Mouse (Mus musculus) midbrain, embryonic 10.5 days (tissue): ENCODE data around the gene C2cd2l. TPM values are rescaled to one million over a fixed set of nuclear protein-coding genes. Genes with fewer than 3 reads are reported as not detected.
A peak's percentile ranks its signal among the peaks of the same experiment; 100 is the strongest.
"Not testable (repeated sequence)": the region's sequence is repeated elsewhere in the genome, so short reads cannot be mapped to it uniquely, and the experiment has no call there.

ENCODE experiments used
- DNase-seq: peaks from one replicate; pipeline ENCODE4 v3.0.0-alpha.2; 2017; ENCODE audit warnings: low spot score
- H3K27ac ChIP-seq: fragments of 300-500 bp; sonication (generic); replicated peaks from 2 replicates; pipeline ENCODE4 v1.5.1; 2016; ENCODE audit warnings: mild to moderate bottlenecking
- H3K27me3 ChIP-seq: fragments of 300-500 bp; sonication (generic); 2 replicates; pipeline ENCODE4 v1.6.1; 2016; ENCODE audit warnings: low read depth, mild to moderate bottlenecking; ENCODE audit not compliant: poor library complexity, severe bottlenecking
- H3K36me3 ChIP-seq: fragments of 300-500 bp; sonication (generic); 2 replicates; pipeline ENCODE4 v1.6.1; 2016; ENCODE audit warnings: mild to moderate bottlenecking, moderate library complexity
- H3K4me1 ChIP-seq: fragments of 300-500 bp; sonication (generic); 2 replicates; pipeline ENCODE4 v1.6.1; 2016
- H3K4me3 ChIP-seq: fragments of 300-500 bp; sonication (generic); 2 replicates; pipeline ENCODE4 v1.5.1; 2016; ENCODE audit warnings: mild to moderate bottlenecking, moderate library complexity
- H3K9me3 ChIP-seq: fragments of 300-500 bp; sonication (generic); replicated peaks from 2 replicates; pipeline ENCODE4 v1.6.1; 2016; ENCODE audit warnings: mild to moderate bottlenecking
- WGBS: fragments of 180-500 bp; shearing (Covaris S2); methylation state at CpG from one replicate; pipeline ENCODE4 v1.1.7; 2016; 5-methylcytosine and 5-hydroxymethylcytosine counted together
- polyA plus RNA-seq: library from polyadenylated mRNA; unstranded; fragments of >200 nt; fragmentation: Nextera tagmentation; extraction: Ambion mirVana; gene quantifications from 2 replicates; pipeline ENCODE4 v1.2.1, GENCODE M21; 2016

Gene C2cd2l
- polyA plus RNA-seq, 1 experiment from 2014 or later = 8.6 TPM

GRCm38 (mm10) chr9:44305466-44306079 is 14.5 kb downstream of the C2cd2l start, which contains the start of gene Hinfp:
Hinfp (minus strand) TSS chr9:44305671.
- no peaks in the 10 kb centered on the region for H3K9me3 ChIP-seq
- H3K4me1 ChIP-seq = peaks cover 25% of the 10 kb centered on the region
- peaks cover 30% of the 10 kb centered on the region for H3K36me3 ChIP-seq
- H3K27ac ChIP-seq = peak within 1 kb of the TSS; percentile 90
- H3K27me3 ChIP-seq = peaks cover under 1% of the 10 kb centered on the region
- peak within 1 kb of the TSS; percentile 91 for H3K4me3 ChIP-seq
- under 1% methylated on average over 54 of the region's 54 CpGs for WGBS
- DNase-seq = peak; percentile 99

- WGBS = 94% methylated on average over 3 of the region's 3 CpGs
- H3K27me3 ChIP-seq, H3K27ac ChIP-seq, DNase-seq, H3K4me3 ChIP-seq, H3K9me3 ChIP-seq: not testable (repeated sequence)
- Histone ChIP-seq H3K4me1 (peaks cover 16% of the 10 kb centered on the region), H3K36me3 (peaks cover 84% of the 10 kb centered on the region)
Measured at GRCm38 (mm10) chr9:44300001-44300400, 20.1 kb downstream of the C2cd2l start.

GRCm38 (mm10) chr9:44292490-44292889 is 27.6 kb downstream of the C2cd2l start:
- peaks cover 8% of the 10 kb centered on the region; the same call in 1 of the 2 replicates for H3K9me3 ChIP-seq
- H3K4me1 ChIP-seq = peaks cover 21% of the 10 kb centered on the region
- peaks cover 74% of the 10 kb centered on the region for H3K36me3 ChIP-seq
- peak; percentile 26 for DNase-seq
- no peak overlapping the region for H3K27ac ChIP-seq
- no peak overlapping the region for H3K4me3 ChIP-seq
- H3K27me3 ChIP-seq = peaks cover 27% of the 10 kb centered on the region
- WGBS = 76% methylated on average over 3 of the region's 3 CpGs

- peak; percentile 28 for DNase-seq
- Histone ChIP-seq H3K9me3 (peaks cover 8% of the 10 kb centered on the region; the same call in 1 of the 2 replicates), H3K4me3 (peak overlapping the region; percentile 82), H3K27me3 (peaks cover 46% of the 10 kb centered on the region), H3K36me3 (peaks cover 40% of the 10 kb centered on the region), H3K4me1 (peaks cover 40% of the 10 kb centered on the region), H3K27ac (peak overlapping the region; percentile 79)
- 4% methylated on average over 11 of the region's 11 CpGs for WGBS
Measured at GRCm38 (mm10) chr9:44288959-44289291, 31.2 kb downstream of the C2cd2l start.

- H3K27me3 ChIP-seq = peaks cover 46% of the 10 kb centered on the region
Measured at GRCm38 (mm10) chr9:44288076-44288958, 31.8 kb downstream of the C2cd2l start, which contains the start of gene Abcg4. Abcg4 (minus strand) TSS chr9:44288615.

GRCm38 (mm10) chr9:44287401-44288075 is 32.5 kb downstream of the C2cd2l start:
- Histone ChIP-seq H3K36me3 (peaks cover 30% of the 10 kb centered on the region), H3K27ac (peak overlapping the region; percentile 79), H3K4me1 (peaks cover 40% of the 10 kb centered on the region), H3K4me3 (peak overlapping the region; percentile 82), H3K9me3 (peaks cover 8% of the 10 kb centered on the region; the same call in 1 of the 2 replicates), H3K27me3 (peaks cover 46% of the 10 kb centered on the region)
- no peak for DNase-seq
- WGBS = under 1% methylated on average over 47 of the region's 47 CpGs

More at GRCm38 (mm10) chr9:44288076-44288958, 31.8 kb downstream of the C2cd2l start, which contains the start of gene Abcg4:
- Histone ChIP-seq H3K36me3 (peaks cover 38% of the 10 kb centered on the region), H3K27ac (peak within 1 kb of the TSS; percentile 79), H3K9me3 (peaks cover 8% of the 10 kb centered on the region; the same call in 1 of the 2 replicates), H3K4me1 (peaks cover 40% of the 10 kb centered on the region), H3K4me3 (peak within 1 kb of the TSS; percentile 82)
- DNase-seq = peak; percentile 74
- 1% methylated on average over 38 of the region's 38 CpGs for WGBS

GRCm38 (mm10) chr9:44287003-44287400 is 33.1 kb downstream of the C2cd2l start:
- Histone ChIP-seq H3K4me3 (peak overlapping the region; percentile 82), H3K4me1 (peaks cover 40% of the 10 kb centered on the region), H3K27me3 (peaks cover 46% of the 10 kb centered on the region), H3K36me3 (peaks cover 24% of the 10 kb centered on the region), H3K27ac (peak overlapping the region; percentile 79), H3K9me3 (peaks cover 8% of the 10 kb centered on the region; the same call in 1 of the 2 replicates)
- 6% methylated on average over 11 of the region's 11 CpGs for WGBS
- no peak for DNase-seq

- H3K36me3 ChIP-seq = peaks cover 22% of the 10 kb centered on the region
- H3K9me3 ChIP-seq = peaks cover 8% of the 10 kb centered on the region; the same call in 1 of the 2 replicates
- H3K4me3 ChIP-seq = peak overlapping the region; percentile 82; the same call in 1 of the 2 replicates
- peak overlapping the region; percentile 79; the same call in 1 of the 2 replicates for H3K27ac ChIP-seq
- peaks cover 46% of the 10 kb centered on the region for H3K27me3 ChIP-seq
- DNase-seq = no peak
- 10% methylated on average over 6 of the region's 6 CpGs for WGBS
- peaks cover 40% of the 10 kb centered on the region for H3K4me1 ChIP-seq
Measured at GRCm38 (mm10) chr9:44286256-44286850, 33.7 kb downstream of the C2cd2l start.

GRCm38 (mm10) chr9:44283183-44283582 is 36.9 kb downstream of the C2cd2l start:
- Histone ChIP-seq H3K27me3 (peaks cover 27% of the 10 kb centered on the region), H3K27ac (no peak overlapping the region), H3K4me3 (no peak overlapping the region), H3K36me3 (peaks cover 36% of the 10 kb centered on the region), H3K4me1 (peaks cover 27% of the 10 kb centered on the region), H3K9me3 (no peaks in the 10 kb centered on the region)
- no peak for DNase-seq
- WGBS = 85% methylated on average over 5 of the region's 5 CpGs

GRCm38 (mm10) chr9:44269973-44270372 is 50.1 kb downstream of the C2cd2l start:
- no peaks in the 10 kb centered on the region for H3K9me3 ChIP-seq
- 91% methylated on average over 4 of the region's 4 CpGs for WGBS
- peaks cover 24% of the 10 kb centered on the region for H3K4me1 ChIP-seq
- H3K27ac ChIP-seq = no peak overlapping the region
- peaks cover 16% of the 10 kb centered on the region for H3K36me3 ChIP-seq
- no peaks in the 10 kb centered on the region for H3K27me3 ChIP-seq
- H3K4me3 ChIP-seq = no peak overlapping the region
- no peak for DNase-seq

- Histone ChIP-seq H3K36me3 (peaks cover 8% of the 10 kb centered on the region), H3K27me3 (no peaks in the 10 kb centered on the region), H3K27ac (no peak overlapping the region), H3K4me1 (peaks cover 30% of the 10 kb centered on the region), H3K9me3 (no peaks in the 10 kb centered on the region), H3K4me3 (no peak overlapping the region)
- no peak for DNase-seq
- WGBS = 82% methylated on average over 3 of the region's 3 CpGs
Measured at GRCm38 (mm10) chr9:44269077-44269476, 51.0 kb downstream of the C2cd2l start.

GRCm38 (mm10) chr9:44268432-44268831 is 51.7 kb downstream of the C2cd2l start, which contains the start of gene Nlrx1:
Nlrx1 (minus strand) TSS chr9:44268599.
- no peaks in the 10 kb centered on the region for H3K27me3 ChIP-seq
- H3K36me3 ChIP-seq = 0 out of 2 replicates have a peak, but pooled peaks cover 2% of the 10 kb centered on the region
- WGBS = 89% methylated on average over 6 of the region's 6 CpGs
- H3K4me3 ChIP-seq = peak within 1 kb of the TSS; percentile 65
- H3K27ac ChIP-seq = peak within 1 kb of the TSS; percentile 90
- H3K9me3 ChIP-seq = no peaks in the 10 kb centered on the region
- DNase-seq = no peak
- peaks cover 30% of the 10 kb centered on the region for H3K4me1 ChIP-seq
